12 mouse cellular contexts compared by ENCODE assay signal in genomic region chr17:5099238-5099637, GRCm38 (mm10).
A peak's percentile ranks its signal among the peaks of the same experiment; 100 is the strongest.
DNase-seq lines count a peak whose midpoint lies in the region; ATAC-seq and TF ChIP-seq lines count a peak whose summit lies in the region.
"Had no signal": no experiment of that assay in that cellular context is flagged by ENCODE, and none has a peak within 500 bp of the region (broad histone marks: within the 10 kb centered on the region; RNA-seq: fewer than 3 reads in every experiment).

No protein-coding gene starts in this region.

- no peaks in the 10 kb centered on the region for H3K36me3 ChIP-seq in heart, embryonic 12.5 days
- no peaks in the 10 kb centered on the region; the same call in 1 of the 2 replicates for H3K36me3 ChIP-seq in stomach, embryonic 14.5 days (ENCODE audit: control insufficient read depth, insufficient read depth, low read length)
- no peaks in the 10 kb centered on the region for H3K36me3 ChIP-seq in stomach, postnatal 0 days (ENCODE audit: control insufficient read depth, insufficient read depth, low read length)
- no peaks in the 10 kb centered on the region for H3K36me3 ChIP-seq in liver, embryonic 11.5 days (ENCODE audit: control insufficient read depth, insufficient read depth, low read length)

- DNase-seq in heart, postnatal 25 days (ENCODE audit: low spot score), result no peak
- DNase-seq in stomach, postnatal 0 days (ENCODE audit: low spot score), result no peak
- DNase-seq in liver, embryonic 11.5 days (ENCODE audit: low spot score), result peak; percentile 57
- DNase-seq in layer of hippocampus, postnatal 14 days (ENCODE audit: low spot score in 2 of 2), result no peak
- DNase-seq in adrenal gland, adult (ENCODE audit: inconsistent age in 2 of 2, low spot score in 1 of 2), result no peak
- no peak for DNase-seq in kidney, postnatal 4 days
- DNase-seq: forebrain, postnatal 0 days; kidney, adult 8-10 months; lung, adult 18-20 months had no signal

- H3K9me3 ChIP-seq in heart, embryonic 12.5 days (replicated peaks), result no peaks in the 10 kb centered on the region
- no peaks in the 10 kb centered on the region for H3K9me3 ChIP-seq in stomach, embryonic 14.5 days (ENCODE audit: control insufficient read depth, low read depth, low read length)
- H3K9me3 ChIP-seq in stomach, postnatal 0 days (ENCODE audit: control insufficient read depth, low read length), result no peaks in the 10 kb centered on the region
- H3K9me3 ChIP-seq in liver, embryonic 11.5 days (ENCODE audit: control insufficient read depth, low read length), result no peaks in the 10 kb centered on the region

- no peak overlapping the region for H3K4me3 ChIP-seq in heart, embryonic 12.5 days
- no peak overlapping the region for H3K4me3 ChIP-seq in stomach, embryonic 14.5 days (ENCODE audit: low read depth, low read length)
- H3K4me3 ChIP-seq in stomach, postnatal 0 days (ENCODE audit: low read depth, low read length), result no peak overlapping the region
- H3K4me3 ChIP-seq in liver, embryonic 11.5 days (ENCODE audit: low read depth, low read length), result 0 out of 2 replicates have a peak overlapping the region, but pooled peaks have one; percentile 14

- peaks cover 29% of the 10 kb centered on the region for H3K27me3 ChIP-seq in heart, embryonic 12.5 days (replicated peaks)
- H3K27me3 ChIP-seq in stomach, embryonic 14.5 days (ENCODE audit: control insufficient read depth, insufficient read depth, low read length), result no peaks in the 10 kb centered on the region
- no peaks in the 10 kb centered on the region for H3K27me3 ChIP-seq in stomach, postnatal 0 days (ENCODE audit: control insufficient read depth, insufficient read depth, low read length)
- H3K27me3 ChIP-seq in liver, embryonic 11.5 days (replicated peaks; ENCODE audit: control insufficient read depth, insufficient read depth, low read length), result no peaks in the 10 kb centered on the region
- H3K27me3 ChIP-seq: CH12.LX had no signal

- H3K4me1 ChIP-seq in heart, embryonic 12.5 days (replicated peaks), result peaks cover 54% of the 10 kb centered on the region
- H3K4me1 ChIP-seq in stomach, embryonic 14.5 days (ENCODE audit: control insufficient read depth, insufficient read depth, low read length), result peaks cover 21% of the 10 kb centered on the region
- no peaks in the 10 kb centered on the region; the same call in 1 of the 2 replicates for H3K4me1 ChIP-seq in stomach, postnatal 0 days (replicated peaks; ENCODE audit: control insufficient read depth, insufficient read depth)
- peaks cover 44% of the 10 kb centered on the region for H3K4me1 ChIP-seq in liver, embryonic 11.5 days (replicated peaks; ENCODE audit: control insufficient read depth, insufficient read depth, low read length)

- no peak for TF ChIP-seq EP300 in stomach, postnatal 0 days (optimal IDR thresholded peaks at IDR 0.05)

- ATAC-seq in heart, embryonic 12.5 days (ENCODE audit: insufficient number of reproducible peaks, low FRiP score), result peak; percentile 93
- peak; percentile 79; the same call in 1 of the 2 replicates for ATAC-seq in stomach, embryonic 14.5 days (ENCODE audit: insufficient number of reproducible peaks, insufficient read depth, low FRiP score, low read depth)
- ATAC-seq in stomach, postnatal 0 days (ENCODE audit: low FRiP score, low TSS enrichment), result no peak; the same call in 1 of the 2 replicates
- ATAC-seq in liver, embryonic 11.5 days (replicated peaks; ENCODE audit: low FRiP score), result peak; percentile 97
- ATAC-seq: forebrain, postnatal 0 days had no signal

- H3K27ac ChIP-seq in heart, embryonic 12.5 days (ENCODE audit: poor library complexity, severe bottlenecking), result peak overlapping the region; percentile 19
- no peak overlapping the region for H3K27ac ChIP-seq in stomach, embryonic 14.5 days (ENCODE audit: low read length)
- no peak overlapping the region for H3K27ac ChIP-seq in stomach, postnatal 0 days (replicated peaks)
- peak overlapping the region; percentile 88 for H3K27ac ChIP-seq in liver, embryonic 11.5 days (ENCODE audit: low read depth, low read length)

- TF ChIP-seq CTCF in stomach, postnatal 0 days (IDR thresholded peaks at IDR 0.05; ENCODE audit: low read depth), result no peak

- intact Hi-C loops in heart, postnatal 25 days (cut with DNase I), result no loop called here

- 11% methylated on average over 4 of the region's 4 CpGs for WGBS in heart, embryonic 12.5 days
- WGBS in stomach, embryonic 14.5 days, result 49% methylated on average over 4 of the region's 4 CpGs
- whole genome bisulfite sequencing in stomach, postnatal 0 days, result 59% methylated on average over 4 of the region's 4 CpGs
- 21% methylated on average over 4 of the region's 4 CpGs for WGBS in liver, embryonic 11.5 days

- H3K9ac ChIP-seq in heart, embryonic 12.5 days, result no peak overlapping the region
- H3K9ac ChIP-seq in stomach, embryonic 14.5 days (replicated peaks; ENCODE audit: low read depth, low read length), result no peak overlapping the region
- H3K9ac ChIP-seq in stomach, postnatal 0 days (ENCODE audit: low read length), result no peak overlapping the region
- H3K9ac ChIP-seq in liver, embryonic 11.5 days (ENCODE audit: low read depth, low read length), result peak overlapping the region; percentile 55
- H3K9ac ChIP-seq: forebrain, postnatal 0 days had no signal

- peak overlapping the region; percentile 41 for H3K4me2 ChIP-seq in heart, embryonic 12.5 days
- no peak overlapping the region for H3K4me2 ChIP-seq in stomach, embryonic 14.5 days (replicated peaks; ENCODE audit: low read depth, low read length)
- no peak overlapping the region for H3K4me2 ChIP-seq in stomach, postnatal 0 days (replicated peaks; ENCODE audit: low read depth)
- peak overlapping the region; percentile 69 for H3K4me2 ChIP-seq in liver, embryonic 11.5 days

Comparison
In these comparisons a context has a peak if more than half of its experiments do, and no peak if none do; other contexts are left out.
1. H3K27ac ChIP-seq: peak in heart, embryonic 12.5 days (single experiment) and liver, embryonic 11.5 days (single experiment); none in stomach, embryonic 14.5 days (single experiment) and stomach, postnatal 0 days (single experiment).
2. H3K4me2 ChIP-seq: peak in heart, embryonic 12.5 days (single experiment) and liver, embryonic 11.5 days (single experiment); none in stomach, embryonic 14.5 days (single experiment) and stomach, postnatal 0 days (single experiment).